Mouse (Mus musculus): ENCODE measurements around the gene Col6a6.

The Col6a6 gene

DNA sequence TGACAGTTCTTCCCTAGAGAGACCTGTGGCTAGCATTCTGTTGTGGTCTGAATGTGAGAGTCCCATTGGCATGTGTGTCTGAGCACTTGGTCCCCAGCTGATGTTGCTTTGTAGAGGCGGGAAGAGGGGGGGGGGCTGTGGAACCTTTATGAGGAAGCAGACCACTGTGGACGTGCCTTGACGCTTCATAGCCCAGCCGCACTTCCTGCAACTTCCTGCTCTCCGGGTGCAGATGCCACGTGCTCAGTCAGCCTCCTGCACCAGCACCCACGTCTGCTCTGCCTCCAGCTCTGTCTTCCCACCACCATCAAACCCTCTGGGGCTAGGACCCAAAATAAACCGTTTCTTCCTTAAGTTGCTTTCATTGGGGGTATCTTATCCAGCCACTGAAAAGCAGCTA is 24.5 kb downstream of the Col6a6 start:
- DNase-seq (ENCODE audit: extremely low spot score, low read depth, low spot score) = no peak

DNA sequence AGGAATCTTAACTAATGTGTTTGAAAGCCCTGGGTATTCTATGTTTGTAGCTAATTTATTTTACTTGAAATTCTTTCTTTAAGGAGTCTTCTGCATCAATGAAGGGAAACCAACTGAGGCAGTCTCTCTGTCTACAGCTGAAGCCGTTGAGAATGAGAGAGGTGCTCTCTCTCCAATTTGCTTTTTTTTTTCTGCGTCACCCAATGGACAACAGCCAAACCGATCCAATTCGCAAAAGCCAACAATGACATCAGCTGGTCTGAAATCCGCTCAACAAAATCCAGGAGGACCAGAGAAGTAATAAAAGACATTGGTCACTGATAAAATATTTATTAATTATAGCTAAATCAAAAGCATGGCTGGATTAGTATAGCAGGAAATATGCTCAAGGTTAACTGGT is 26.5 kb downstream of the Col6a6 start:
- DNase-seq (ENCODE audit: extremely low spot score, low read depth, low spot score) = no peak

DNA sequence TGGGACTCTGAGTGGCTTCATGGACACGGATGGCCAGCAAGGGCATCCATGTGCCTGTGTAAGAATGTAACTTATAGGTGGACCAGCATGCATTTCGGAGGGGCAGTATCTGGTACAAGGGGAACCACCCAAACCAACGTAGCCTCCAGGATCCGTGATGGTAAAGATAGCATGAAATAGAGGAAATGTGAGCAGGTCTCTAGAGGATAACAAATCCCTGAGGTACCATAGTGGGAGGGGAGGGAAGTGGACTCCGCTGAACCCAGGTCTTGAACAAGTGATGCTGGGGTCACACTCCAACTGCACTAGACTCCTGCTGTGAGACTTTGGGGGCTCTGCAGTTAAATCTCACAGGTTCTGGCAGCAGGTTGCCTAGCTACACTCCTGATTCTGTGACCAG is 27.7 kb downstream of the Col6a6 start:
- DNase-seq (ENCODE audit: extremely low spot score, low read depth, low spot score) = no peak

DNA sequence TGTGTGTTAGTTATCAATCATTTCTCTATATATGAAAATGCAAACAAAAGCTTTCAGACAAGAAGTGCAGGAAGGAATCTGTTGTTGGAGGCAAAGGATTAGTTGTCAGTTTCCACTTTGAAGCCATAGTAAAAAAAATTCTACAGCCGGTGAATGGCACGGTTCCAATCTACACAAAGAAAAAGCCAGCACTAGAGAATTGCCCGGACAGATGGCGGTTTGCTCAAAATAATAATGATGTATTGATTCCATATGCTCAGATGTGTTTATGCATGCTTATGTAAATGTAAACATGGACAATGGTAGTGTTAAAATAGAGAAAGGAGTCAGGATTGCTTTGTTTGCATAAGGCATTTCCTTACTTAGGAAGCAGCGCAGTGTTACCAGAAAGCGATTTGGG is 31.8 kb downstream of the Col6a6 start:
- DNase-seq (ENCODE audit: extremely low spot score, low read depth, low spot score) = no peak

DNA sequence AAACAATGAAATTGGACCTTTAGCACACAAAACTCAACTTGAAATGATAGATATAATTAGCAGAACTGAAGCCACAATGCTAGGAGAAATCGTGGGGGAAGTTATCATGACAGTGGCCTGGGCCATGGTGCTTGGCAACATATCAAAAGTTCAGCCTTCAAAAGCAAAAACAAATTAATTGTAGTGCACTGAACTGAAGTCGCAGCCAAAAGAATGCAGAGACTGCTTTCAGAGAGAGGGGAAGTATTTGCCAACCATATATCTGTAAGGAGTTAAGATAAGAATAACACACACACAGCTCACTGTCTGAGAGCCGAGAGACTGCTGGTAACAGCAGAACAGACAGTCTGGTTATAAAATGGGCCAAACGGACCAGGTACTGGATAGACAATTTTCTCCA is 33.0 kb downstream of the Col6a6 start:
- DNase-seq (ENCODE audit: extremely low spot score, low read depth, low spot score) = no peak

DNA sequence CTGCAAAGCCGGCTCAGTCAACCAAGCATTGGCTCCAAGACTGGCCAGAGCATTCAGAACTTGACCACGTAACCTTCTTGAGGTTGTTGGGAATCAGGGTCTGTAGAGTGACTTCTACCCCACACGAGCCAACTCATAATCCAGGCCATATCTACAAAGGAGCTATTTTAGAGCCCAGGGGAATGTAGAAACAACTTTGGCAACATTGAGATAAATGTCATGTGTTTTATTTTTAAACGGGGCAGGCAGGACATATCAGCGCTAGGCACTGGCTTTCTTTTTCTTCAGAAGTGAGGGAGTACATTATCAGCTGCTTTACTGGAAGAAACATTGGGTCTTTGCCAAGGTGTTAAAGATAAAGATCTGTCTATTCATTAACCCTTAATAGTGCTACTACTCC is 36.1 kb downstream of the Col6a6 start:
- DNase-seq (ENCODE audit: extremely low spot score, low read depth, low spot score) = no peak

DNA sequence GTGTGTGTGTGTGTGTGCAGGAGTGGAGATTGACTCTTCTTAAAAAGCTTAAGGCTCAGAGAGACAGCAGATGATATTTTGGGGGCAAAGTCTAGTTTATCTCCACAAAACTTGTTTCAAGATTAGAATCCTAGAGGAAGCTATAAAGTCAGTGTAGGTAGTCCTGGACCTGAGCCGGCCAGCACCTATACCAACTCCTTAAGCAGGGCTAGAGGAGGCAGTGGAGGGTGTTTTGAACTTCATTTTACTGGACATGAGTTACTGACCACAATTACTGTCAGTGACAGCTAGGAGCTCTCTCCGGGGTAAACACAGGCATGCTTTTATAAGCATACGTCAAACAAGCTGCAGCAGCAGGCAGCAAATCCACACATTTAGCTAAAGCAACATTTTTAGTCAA is 39.8 kb downstream of the Col6a6 start:
- DNase-seq (ENCODE audit: extremely low spot score, low read depth, low spot score) = no peak

DNA sequence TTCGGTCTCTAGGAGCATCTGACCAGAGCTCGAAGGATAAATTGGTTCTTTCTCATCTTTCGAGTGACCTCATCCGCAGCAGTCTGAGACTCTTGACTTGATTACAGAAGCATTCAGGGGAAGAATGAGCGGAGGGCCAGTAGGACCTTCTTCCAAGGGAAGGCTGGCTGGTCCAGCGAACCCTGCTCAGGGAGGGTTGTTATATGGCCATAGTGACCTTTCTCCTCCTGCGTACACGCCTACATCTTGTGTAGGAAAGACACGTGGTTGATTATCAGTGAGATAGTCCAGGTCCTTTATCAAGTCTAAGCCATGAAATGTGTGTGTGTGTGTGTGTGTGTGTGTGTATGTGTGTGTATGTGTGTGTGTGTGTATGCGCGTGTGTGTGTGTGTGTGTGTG is 40.2 kb downstream of the Col6a6 start:
- no peak for DNase-seq (ENCODE audit: extremely low spot score, low read depth, low spot score)

DNA sequence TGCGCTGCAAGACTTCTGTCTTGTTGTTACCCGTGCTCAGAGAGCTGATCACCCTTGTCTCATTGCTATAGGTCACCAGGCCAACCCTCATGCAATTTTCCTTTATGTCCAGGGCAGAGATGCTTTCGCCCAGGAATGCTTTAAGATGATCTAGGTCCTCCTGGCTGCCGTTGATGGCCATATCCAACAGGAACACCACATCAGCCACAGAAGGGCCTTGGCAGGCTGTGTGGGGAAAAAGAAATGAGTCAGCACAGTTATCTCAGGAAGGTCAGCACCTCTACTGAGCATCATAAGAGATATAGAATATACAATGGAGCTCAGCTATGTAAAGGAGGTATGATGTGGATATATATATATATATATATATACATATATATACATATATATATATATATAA is 43.9 kb downstream of the Col6a6 start:
- DNase-seq (ENCODE audit: extremely low spot score, low read depth, low spot score) = no peak

DNA sequence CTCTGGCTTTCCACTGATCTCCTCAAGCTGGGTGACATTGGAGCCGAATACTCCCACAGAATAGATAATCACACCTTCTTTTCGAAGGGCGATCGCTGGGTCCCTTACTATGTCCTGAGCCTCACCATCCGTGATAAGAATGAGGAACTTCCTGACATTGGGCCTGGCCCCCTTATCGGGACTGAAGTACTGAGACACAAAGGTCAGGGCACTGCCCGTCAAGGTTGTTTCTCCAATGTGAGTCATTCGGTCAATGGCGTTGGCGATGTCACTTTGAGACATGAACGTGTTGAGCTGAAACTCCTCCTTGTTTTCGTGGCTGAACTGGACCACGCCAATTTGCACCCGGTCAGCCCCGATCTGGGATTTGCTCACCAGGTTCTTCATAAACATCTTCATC is 47.3 kb downstream of the Col6a6 start:
- DNase-seq (ENCODE audit: extremely low spot score, low read depth, low spot score) = no peak

DNA sequence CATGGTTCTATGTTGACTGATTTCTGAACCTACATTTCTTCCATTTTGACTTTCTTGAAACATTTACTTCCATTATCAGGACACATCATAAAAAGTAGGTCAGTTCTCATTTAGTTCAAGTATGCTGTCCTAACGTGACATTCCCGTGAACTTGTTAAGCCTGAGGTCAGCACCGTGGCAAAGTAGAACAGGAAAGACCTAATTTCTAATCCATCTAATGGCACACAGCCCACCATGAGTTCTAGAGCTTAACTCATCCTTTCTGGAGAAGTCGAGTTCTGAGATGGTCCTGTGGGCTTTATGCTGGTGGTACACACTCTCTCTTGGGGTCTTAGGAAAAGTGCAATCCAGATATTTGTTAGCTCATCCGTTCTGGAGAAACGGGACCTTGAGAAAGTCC is 49.2 kb downstream of the Col6a6 start:
- DNase-seq (ENCODE audit: extremely low spot score, low read depth, low spot score) = no peak

DNA sequence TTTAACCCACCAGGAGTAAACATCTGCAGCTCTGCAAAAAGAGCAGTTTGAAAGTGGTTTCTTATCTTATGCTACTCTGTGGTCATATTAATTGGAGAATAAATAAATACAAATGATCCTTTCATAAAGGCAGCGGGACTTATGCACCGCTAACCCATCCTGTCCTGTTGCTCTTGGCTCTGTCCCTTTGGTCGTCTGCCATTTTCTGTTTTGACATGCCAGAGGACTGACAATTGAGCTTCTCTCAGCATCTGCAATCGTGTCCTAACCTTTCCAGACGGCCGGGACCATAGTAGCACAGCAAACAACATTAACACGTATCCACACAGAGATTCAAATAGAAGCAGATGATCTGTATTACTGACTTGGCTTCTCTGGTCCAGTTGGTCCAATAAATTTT is 53.1 kb downstream of the Col6a6 start:
- no peak for DNase-seq (ENCODE audit: extremely low spot score, low read depth, low spot score)

DNA sequence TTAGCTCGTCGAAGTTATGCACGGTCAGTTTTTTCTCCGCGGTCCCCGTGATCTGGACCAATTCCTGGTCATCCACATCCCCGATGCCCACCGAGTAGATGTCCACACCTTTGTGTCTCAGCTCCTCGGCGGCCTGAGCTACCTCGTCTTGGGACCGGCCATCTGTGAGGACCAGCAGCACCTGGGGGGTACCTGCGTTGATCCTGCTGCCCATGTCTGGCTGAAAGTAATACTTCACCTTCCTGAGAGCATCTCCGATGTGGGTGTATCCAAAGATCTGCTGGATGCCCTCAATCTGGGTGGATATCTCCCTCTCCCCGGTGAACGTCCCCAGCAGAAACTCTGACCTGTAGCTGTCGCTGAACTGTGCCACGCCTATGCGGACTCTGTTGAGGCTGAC is 53.6 kb downstream of the Col6a6 start:
- no peak for DNase-seq (ENCODE audit: extremely low spot score, low read depth, low spot score)

DNA sequence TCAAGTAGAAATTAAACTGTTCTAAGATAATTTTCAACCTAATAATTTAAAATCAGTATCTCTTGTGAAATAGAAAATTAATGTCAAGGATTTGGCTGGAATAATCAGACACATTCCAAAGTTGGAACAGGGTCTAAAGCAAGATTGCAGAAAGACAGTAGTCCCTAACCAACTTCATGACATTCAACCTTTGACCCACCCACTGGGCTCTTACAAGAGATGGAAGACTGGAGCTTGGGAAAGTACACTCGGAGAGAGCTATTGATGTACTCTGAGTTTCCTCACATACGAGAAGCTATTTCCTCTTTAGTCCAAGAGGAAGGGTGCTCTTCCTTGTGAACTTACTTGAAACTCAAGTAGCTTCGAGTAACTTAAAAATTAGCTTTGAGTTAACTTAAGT is 56.6 kb downstream of the Col6a6 start:
- DNase-seq (ENCODE audit: extremely low spot score, low read depth, low spot score) = no peak

DNA sequence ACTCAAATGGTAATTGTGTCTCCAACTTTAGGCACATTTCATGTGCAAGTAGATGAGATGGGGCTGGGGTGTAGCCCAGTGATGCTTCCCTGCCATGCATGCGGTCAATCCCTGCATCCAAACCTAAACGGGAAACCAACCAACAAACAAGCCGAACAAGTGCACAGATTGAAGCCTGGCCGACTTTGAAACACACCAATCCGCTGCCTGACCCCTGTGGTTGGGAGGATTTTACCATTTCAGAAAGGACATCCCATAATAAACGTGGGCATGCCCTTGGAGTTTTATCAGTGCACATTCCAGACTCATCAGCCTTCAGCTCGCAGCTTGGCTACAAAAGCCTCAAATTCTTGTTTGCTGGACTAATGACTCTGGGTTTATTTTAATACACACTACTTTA is 57.3 kb downstream of the Col6a6 start:
- DNase-seq (ENCODE audit: extremely low spot score, low read depth, low spot score) = no peak

DNA sequence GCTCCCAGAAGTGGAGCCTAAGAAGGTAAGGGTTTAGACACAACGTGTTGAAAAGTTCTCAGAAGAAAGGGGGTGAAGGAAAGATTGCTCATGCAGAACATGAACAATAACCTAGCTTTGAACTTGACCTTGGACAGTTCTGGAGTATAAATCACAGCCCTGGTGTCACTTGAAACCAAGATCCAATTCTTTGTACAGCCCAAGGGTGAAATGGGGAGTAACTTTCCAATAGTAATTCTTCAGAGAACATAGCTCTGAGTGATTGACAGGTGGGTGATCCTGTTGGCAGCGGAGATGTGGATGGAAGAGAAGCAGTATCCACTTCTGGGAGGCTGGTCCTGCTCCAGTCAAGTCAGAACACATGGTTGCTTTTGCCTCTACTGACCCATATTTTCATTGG is 62.1 kb downstream of the Col6a6 start:
- DNase-seq (ENCODE audit: extremely low spot score, low read depth, low spot score) = no peak

DNA sequence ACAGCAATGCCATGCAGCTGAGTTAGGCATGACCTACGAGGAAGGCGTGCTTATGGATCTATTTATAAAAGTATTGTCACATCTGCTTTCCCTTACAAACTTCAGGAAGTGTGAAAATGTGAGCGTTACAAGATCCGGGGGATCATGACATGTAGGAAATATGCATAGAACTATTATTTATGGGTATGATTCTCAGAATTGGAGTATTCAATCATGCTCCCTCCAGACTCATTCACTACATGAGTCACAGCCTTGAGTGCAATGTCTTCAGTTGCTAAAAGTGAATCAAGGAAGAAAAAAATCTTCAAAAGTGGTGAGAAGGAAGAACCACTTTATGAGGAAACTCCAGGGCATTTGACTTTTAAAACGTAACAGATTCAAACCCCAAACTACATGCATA is 63.3 kb downstream of the Col6a6 start:
- no peak for DNase-seq (ENCODE audit: extremely low spot score, low read depth, low spot score)

DNA sequence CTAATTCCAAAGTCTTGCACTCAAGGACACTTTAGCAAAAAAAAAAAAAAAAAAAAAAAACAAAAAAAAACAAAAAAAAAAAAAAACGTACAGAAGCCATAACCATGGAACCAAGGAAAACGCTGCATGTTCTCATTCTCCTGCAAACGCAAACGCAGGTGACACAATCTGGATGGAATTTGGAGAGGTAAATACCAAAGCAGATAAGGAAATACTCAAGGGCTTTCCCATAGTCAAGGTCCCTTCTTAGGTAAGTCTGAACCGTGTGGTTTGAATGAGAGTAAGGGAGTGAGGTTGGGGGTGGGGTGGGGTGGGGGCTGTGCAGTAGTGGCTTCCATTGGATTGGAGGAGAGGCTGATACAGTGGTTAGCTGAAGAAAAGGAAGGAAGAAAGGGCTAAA is 63.8 kb downstream of the Col6a6 start:
- no peak for DNase-seq (ENCODE audit: extremely low spot score, low read depth, low spot score)

DNA sequence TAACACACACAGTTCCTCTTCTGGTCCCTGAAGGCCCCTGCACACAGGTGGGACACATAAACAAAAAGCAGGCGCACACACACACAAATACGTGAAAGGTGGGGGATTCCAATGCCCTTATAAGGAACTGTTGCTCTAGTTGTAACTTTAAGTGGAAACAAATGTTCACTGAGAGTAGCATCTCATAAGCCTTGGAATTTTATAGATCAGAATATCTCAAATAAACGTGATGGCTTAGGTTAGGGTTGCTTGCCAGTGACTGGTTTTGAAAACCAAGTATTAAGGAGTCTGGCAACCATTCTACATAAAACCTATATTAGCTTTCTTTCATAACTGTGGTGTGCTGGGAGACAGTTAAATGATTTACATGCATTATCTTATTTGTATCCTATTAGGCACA is 64.3 kb downstream of the Col6a6 start:
- no peak for DNase-seq (ENCODE audit: extremely low spot score, low read depth, low spot score)

DNA sequence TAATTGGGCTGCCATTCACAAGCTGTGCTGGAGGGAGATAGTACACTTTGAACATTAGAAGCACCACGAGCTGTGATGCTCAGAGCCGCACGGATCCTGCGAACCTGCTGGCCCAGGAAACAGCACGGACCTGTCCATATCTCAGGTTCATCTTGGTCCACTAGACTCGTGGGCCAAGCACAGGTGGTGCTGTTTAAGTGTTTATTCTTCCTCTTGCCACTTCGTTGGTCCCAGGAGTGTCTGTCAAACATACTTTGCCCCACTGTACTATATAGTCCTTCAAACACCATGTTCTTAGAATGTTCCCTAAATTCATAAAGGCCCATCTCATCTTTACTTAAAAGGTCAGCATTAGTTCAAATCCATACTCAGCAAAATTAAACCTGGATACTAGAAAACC is 65.7 kb downstream of the Col6a6 start:
- no peak for DNase-seq (ENCODE audit: extremely low spot score, low read depth, low spot score)

DNA sequence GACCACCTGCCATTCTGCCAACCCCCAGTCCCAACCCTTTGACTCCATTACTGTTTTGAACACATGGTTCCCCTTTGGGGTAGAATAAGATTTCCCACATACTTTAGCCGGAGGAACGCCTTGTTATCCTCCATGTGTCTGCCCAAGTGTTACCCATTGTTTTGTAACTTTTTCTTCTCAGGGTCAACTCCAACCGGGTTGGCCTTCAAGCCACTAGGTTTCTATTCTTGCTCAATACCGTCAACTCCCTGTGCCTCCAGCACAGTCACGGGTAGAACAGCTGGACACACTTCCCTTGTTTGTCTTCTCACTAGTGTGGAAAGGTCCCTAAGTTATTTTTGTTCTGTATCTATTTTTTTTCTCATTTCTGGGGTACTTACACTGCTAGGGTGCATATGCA is 69.1 kb downstream of the Col6a6 start:
- no peak for DNase-seq (ENCODE audit: extremely low spot score, low read depth, low spot score)

DNA sequence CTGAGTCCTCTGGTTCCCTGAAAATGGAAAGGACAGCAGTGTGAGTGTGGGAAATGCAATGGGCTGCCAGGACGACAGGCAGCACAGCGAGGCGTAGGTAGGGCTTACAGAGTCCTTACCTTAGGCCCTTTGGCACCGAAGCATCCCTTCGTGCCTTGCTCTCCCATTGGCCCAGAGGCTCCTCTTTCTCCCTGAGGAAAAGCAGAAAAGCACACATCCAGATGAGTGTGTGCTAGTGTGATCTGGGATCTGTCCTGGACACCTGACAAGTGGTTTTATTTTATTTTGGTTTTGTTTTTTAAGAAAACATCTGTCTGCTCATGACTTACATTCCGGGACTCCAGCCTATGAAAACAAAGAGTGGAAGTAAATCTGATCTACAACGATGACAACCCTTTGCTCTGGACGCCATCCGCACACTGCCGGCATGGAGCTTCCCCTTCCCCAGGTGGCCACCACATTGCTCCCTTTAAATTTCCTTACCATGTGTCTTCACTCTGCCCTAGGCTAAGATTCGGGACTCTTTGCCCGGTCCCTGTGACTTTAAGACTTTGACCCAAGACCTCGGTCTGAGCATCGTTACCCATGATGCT is 69.7 kb downstream of the Col6a6 start:
- no peak for DNase-seq (ENCODE audit: extremely low spot score, low read depth, low spot score)

DNA sequence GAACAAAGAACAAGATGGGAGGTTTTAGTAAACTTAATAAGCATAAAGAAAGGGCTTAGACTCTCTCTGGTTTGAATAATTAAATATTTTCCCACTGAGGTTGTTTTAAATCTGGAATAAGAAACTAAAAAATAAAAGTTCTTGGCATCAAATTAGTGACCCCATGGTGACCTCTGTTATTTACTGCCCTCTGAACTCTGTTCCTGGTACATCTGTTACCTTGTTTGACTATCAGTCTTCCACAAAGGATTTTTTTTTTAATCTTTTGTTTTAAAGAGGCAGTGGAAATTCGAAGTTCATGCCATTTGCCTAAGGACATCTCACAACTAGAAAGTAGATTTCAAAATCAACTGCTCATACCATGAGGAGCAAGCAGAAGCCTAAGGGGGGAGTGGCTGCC is 73.7 kb downstream of the Col6a6 start:
- DNase-seq (ENCODE audit: extremely low spot score, low read depth, low spot score) = no peak

DNA sequence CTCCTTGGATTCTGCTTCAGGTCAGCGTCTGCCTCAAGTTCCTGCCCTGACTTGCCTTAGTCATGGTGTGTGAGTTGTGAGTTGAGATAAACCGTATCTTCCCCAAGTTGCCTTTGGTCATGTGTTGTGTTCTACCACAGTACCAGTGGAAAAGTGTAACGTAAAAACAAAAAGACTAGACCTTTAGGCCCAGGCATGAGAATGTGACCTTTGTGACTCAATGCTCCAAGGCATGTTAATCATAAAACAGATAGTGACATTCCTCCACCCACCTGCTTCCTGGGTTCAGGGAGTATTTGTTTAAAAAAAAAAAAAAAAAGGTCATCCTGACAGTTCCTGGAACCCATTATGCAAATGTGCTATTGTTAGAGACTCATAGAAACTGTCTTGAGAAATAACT is 82.1 kb downstream of the Col6a6 start:
- DNase-seq (ENCODE audit: extremely low spot score, low read depth, low spot score) = no peak

All from hindlimb bud, embryonic 11.5 days (tissue).